Mouse (Mus musculus): ENCODE measurements at regions not wholly inside any gene's neighbourhood (a gene's known extent, or its start where the extent isn't known, plus 50 kb on each side); places are given as distances from the start of the nearest gene placed in this dataset.
"Not testable (repeated sequence)": the region's sequence is repeated elsewhere in the genome, so short reads cannot be mapped to it uniquely, and the experiment has no call there.

GRCm38 (mm10) chrX:17505692-17506091 lies 66.4 kb downstream of the Fundc1 start:
- Histone ChIP-seq H3K27ac (replicated peaks) (no peak overlapping the region), H3K27me3 (ENCODE audit: control insufficient read depth, insufficient read depth, low read length) (no peaks in the 10 kb centered on the region), H3K4me1 (replicated peaks; ENCODE audit: control insufficient read depth, insufficient read depth) (no peaks in the 10 kb centered on the region), H3K9ac (ENCODE audit: low read length) (no peak overlapping the region), H3K36me3 (ENCODE audit: control insufficient read depth, insufficient read depth, low read length) (no peaks in the 10 kb centered on the region), H3K4me3 (ENCODE audit: low read depth, low read length) (no peak overlapping the region), H3K9me3 (ENCODE audit: control insufficient read depth, low read length) (no peaks in the 10 kb centered on the region), H3K4me2 (replicated peaks; ENCODE audit: low read depth) (no peak overlapping the region)
- DNase-seq (ENCODE audit: low spot score) = no peak
- WGBS = 84% methylated on average over 2 of the region's 2 CpGs
- ATAC-seq (ENCODE audit: low FRiP score, low TSS enrichment) = no peak
- no peak for TF ChIP-seq EP300 (optimal IDR thresholded peaks at IDR 0.05)
- TF ChIP-seq CTCF (IDR thresholded peaks at IDR 0.05; ENCODE audit: low read depth) = no peak

DNA sequence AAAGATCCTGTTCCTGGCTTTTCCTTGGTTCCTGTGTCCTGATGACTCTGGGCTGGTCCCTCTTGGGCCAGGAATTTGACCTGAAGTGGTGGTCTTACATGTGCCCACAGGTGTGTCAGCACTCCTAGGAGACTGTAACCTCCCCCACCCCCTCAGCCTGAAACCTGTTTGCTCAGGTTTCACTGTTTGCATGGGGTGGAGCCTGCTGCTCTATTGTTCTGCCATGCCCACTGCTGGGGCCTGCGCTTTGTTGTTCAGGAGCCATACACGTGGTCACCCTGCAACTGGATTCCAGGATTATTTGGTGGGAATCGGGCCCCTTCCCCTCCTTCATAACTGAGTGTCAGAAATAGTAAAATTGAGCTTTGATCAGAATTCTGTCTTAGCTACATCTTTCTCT lies 99.0 kb downstream of the Fundc1 start:
- DNase-seq (ENCODE audit: low spot score) = peak; percentile 16
- not testable (repeated sequence) for H3K27ac ChIP-seq (replicated peaks); H3K27me3 ChIP-seq (ENCODE audit: control insufficient read depth, insufficient read depth, low read length); H3K4me2 ChIP-seq (replicated peaks; ENCODE audit: low read depth); H3K4me1 ChIP-seq (replicated peaks; ENCODE audit: control insufficient read depth, insufficient read depth); H3K9ac ChIP-seq (ENCODE audit: low read length); H3K4me3 ChIP-seq (ENCODE audit: low read depth, low read length); H3K9me3 ChIP-seq (ENCODE audit: control insufficient read depth, low read length); H3K36me3 ChIP-seq (ENCODE audit: control insufficient read depth, insufficient read depth, low read length); ATAC-seq (ENCODE audit: low FRiP score, low TSS enrichment)
- 47% methylated on average over 3 of the region's 3 CpGs for WGBS

- Histone ChIP-seq H3K4me1 (replicated peaks; ENCODE audit: control insufficient read depth, insufficient read depth) (no peaks in the 10 kb centered on the region), H3K4me3 (ENCODE audit: low read depth, low read length) (no peak overlapping the region), H3K27ac (replicated peaks) (no peak overlapping the region), H3K4me2 (replicated peaks; ENCODE audit: low read depth) (no peak overlapping the region), H3K27me3 (ENCODE audit: control insufficient read depth, insufficient read depth, low read length) (no peaks in the 10 kb centered on the region), H3K9me3 (ENCODE audit: control insufficient read depth, low read length) (no peaks in the 10 kb centered on the region), H3K9ac (ENCODE audit: low read length) (no peak overlapping the region), H3K36me3 (ENCODE audit: control insufficient read depth, insufficient read depth, low read length) (no peaks in the 10 kb centered on the region)
- no peak for ATAC-seq (ENCODE audit: low FRiP score, low TSS enrichment)
- no peak for TF ChIP-seq CTCF (IDR thresholded peaks at IDR 0.05; ENCODE audit: low read depth)
- TF ChIP-seq EP300 (optimal IDR thresholded peaks at IDR 0.05) = no peak
- 56% methylated on average over 2 of the region's 2 CpGs for WGBS
- DNase-seq (ENCODE audit: low spot score) = no peak
Observed at GRCm38 (mm10) chrX:17456515-17456914, 115.6 kb downstream of the Fundc1 start.

DNA sequence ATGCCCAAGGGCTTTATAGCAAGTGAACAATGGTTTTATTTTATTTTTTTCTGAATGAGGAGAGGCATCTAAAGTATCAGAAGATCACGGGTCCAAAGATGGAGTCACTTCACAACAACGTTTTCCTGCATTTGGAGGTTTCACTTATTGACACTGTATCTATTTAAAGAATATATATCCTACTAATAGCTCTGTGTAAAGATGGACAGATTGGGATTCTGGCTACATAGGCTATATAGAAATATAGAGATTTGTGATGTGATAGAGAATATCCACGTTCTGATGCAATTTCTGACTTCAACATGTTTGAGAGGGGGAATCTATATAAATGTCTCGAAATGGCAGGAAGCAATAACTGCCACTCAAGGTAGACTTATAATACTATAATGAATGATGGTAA lies 96.0 kb upstream of the Efhc2 start:
- Histone ChIP-seq H3K9me3 (ENCODE audit: control insufficient read depth, low read length) (no peaks in the 10 kb centered on the region), H3K4me1 (replicated peaks; ENCODE audit: control insufficient read depth, insufficient read depth) (no peaks in the 10 kb centered on the region), H3K36me3 (ENCODE audit: control insufficient read depth, insufficient read depth, low read length) (no peaks in the 10 kb centered on the region), H3K4me3 (ENCODE audit: low read depth, low read length) (no peak overlapping the region), H3K4me2 (replicated peaks; ENCODE audit: low read depth) (no peak overlapping the region), H3K27me3 (ENCODE audit: control insufficient read depth, insufficient read depth, low read length) (no peaks in the 10 kb centered on the region), H3K9ac (ENCODE audit: low read length) (no peak overlapping the region), H3K27ac (replicated peaks) (no peak overlapping the region)
- TF ChIP-seq CTCF (IDR thresholded peaks at IDR 0.05; ENCODE audit: low read depth) = no peak
- no peak for TF ChIP-seq EP300 (optimal IDR thresholded peaks at IDR 0.05)
- ATAC-seq (ENCODE audit: low FRiP score, low TSS enrichment) = no peak
- 73% methylated on average over 4 of the region's 4 CpGs for WGBS
- DNase-seq (ENCODE audit: low spot score) = no peak

GRCm38 (mm10) chrX:17404271-17404670 lies 85.1 kb upstream of the Efhc2 start:
- Histone ChIP-seq H3K9ac (ENCODE audit: low read length) (no peak overlapping the region), H3K4me1 (replicated peaks; ENCODE audit: control insufficient read depth, insufficient read depth) (no peaks in the 10 kb centered on the region), H3K4me3 (ENCODE audit: low read depth, low read length) (no peak overlapping the region), H3K27me3 (ENCODE audit: control insufficient read depth, insufficient read depth, low read length) (no peaks in the 10 kb centered on the region), H3K9me3 (ENCODE audit: control insufficient read depth, low read length) (no peaks in the 10 kb centered on the region), H3K4me2 (replicated peaks; ENCODE audit: low read depth) (no peak overlapping the region), H3K36me3 (ENCODE audit: control insufficient read depth, insufficient read depth, low read length) (no peaks in the 10 kb centered on the region), H3K27ac (replicated peaks) (no peak overlapping the region)
- DNase-seq (ENCODE audit: low spot score) (no peak), ATAC-seq (ENCODE audit: low FRiP score, low TSS enrichment) (no peak)
- TF ChIP-seq CTCF (IDR thresholded peaks at IDR 0.05; ENCODE audit: low read depth) = no peak
- 57% methylated on average over 2 of the region's 2 CpGs for WGBS
